ENCODE assay signal across 9 mouse cellular contexts in the genomic region with DNA sequence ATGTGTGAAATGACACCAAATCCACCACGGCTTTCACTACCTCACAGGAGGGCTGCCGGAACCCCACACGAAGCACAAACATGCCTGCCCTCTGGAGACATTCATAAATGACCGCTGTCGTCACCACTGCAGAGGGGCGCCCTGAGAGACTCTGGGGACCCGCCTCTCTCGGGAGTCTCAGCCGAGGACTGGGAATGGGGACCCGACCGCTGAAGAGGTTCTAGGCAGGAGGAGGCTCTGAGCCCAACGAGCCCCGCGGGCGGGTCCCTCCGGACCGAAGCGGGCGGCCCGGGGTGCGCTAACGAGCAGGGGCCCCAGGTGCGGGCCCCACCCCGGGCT. TPM values are rescaled to one million over a fixed set of nuclear protein-coding genes. Genes with fewer than 3 reads are reported as not detected.
DNase-seq lines count a peak whose midpoint lies in the region; ATAC-seq and TF ChIP-seq lines count a peak whose summit lies in the region.
"Had no signal": no experiment of that assay in that cellular context is flagged by ENCODE, and none has a peak within 500 bp of the region (broad histone marks: within the 10 kb centered on the region; RNA-seq: fewer than 3 reads in every experiment).

No protein-coding gene starts in this region.

- H3K27me3 ChIP-seq in embryonic facial prominence, embryonic 12.5 days: peaks cover 21% of the 10 kb centered on the region
- H3K27me3 ChIP-seq in intestine, postnatal 0 days (replicated peaks; ENCODE audit: control insufficient read depth, insufficient read depth, low read length): no peaks in the 10 kb centered on the region
- H3K27me3 ChIP-seq in neural tube, embryonic 12.5 days (replicated peaks): peaks cover 51% of the 10 kb centered on the region

- 0 out of 2 replicates have a peak, but pooled peaks have one; percentile 7 for ATAC-seq in embryonic facial prominence, embryonic 12.5 days (ENCODE audit: insufficient number of reproducible peaks, insufficient read depth, low FRiP score, low TSS enrichment)
- no peak for ATAC-seq in intestine, postnatal 0 days
- peak; percentile 42 for ATAC-seq in neural tube, embryonic 12.5 days (ENCODE audit: low FRiP score, low read depth)
- ATAC-seq in activated CD4-positive, CD25-positive, alpha-beta regulatory T cell, adult 4 months: no peak
- no peak for ATAC-seq in granulocyte monocyte progenitor cell, adult 5-6 weeks (replicated peaks; ENCODE audit: poor library complexity, severe bottlenecking)

- no peak for DNase-seq in gastrocnemius, adult 2 months
- no peak for DNase-seq in gastrocnemius, postnatal 25 days
- DNase-seq in 416B (ENCODE audit: low read depth): peak; percentile 49

- WGBS in embryonic facial prominence, embryonic 12.5 days: under 1% methylated on average over 24 of the region's 24 CpGs
- under 1% methylated on average over 22 of the region's 24 CpGs for WGBS in intestine, postnatal 0 days
- 2% methylated on average over 24 of the region's 24 CpGs for WGBS in neural tube, embryonic 12.5 days

- H3K4me3 ChIP-seq in gastrocnemius, adult 2 months: peak overlapping the region; percentile 86
- H3K4me3 ChIP-seq in embryonic facial prominence, embryonic 12.5 days: peak overlapping the region; percentile 48
- peak overlapping the region; percentile 62 for H3K4me3 ChIP-seq in intestine, postnatal 0 days (ENCODE audit: low read depth, low read length)
- peak overlapping the region; percentile 56 for H3K4me3 ChIP-seq in neural tube, embryonic 12.5 days

- H3K36me3 ChIP-seq in embryonic facial prominence, embryonic 12.5 days: no peaks in the 10 kb centered on the region
- no peaks in the 10 kb centered on the region for H3K36me3 ChIP-seq in intestine, postnatal 0 days (ENCODE audit: control insufficient read depth, insufficient read depth)
- no peaks in the 10 kb centered on the region for H3K36me3 ChIP-seq in neural tube, embryonic 12.5 days

- peak overlapping the region; percentile 46 for H3K9ac ChIP-seq in embryonic facial prominence, embryonic 12.5 days
- peak overlapping the region; percentile 55 for H3K9ac ChIP-seq in intestine, postnatal 0 days (ENCODE audit: low read depth, low read length)
- H3K9ac ChIP-seq in neural tube, embryonic 12.5 days: peak overlapping the region; percentile 81

- intact Hi-C loops in gastrocnemius, adult 2 months (cut with DNase I): no loop called here

- peaks cover 49% of the 10 kb centered on the region for H3K4me1 ChIP-seq in embryonic facial prominence, embryonic 12.5 days
- peaks cover 4% of the 10 kb centered on the region; the same call in 1 of the 2 replicates for H3K4me1 ChIP-seq in intestine, postnatal 0 days (replicated peaks; ENCODE audit: control insufficient read depth, insufficient read depth, low read length)
- peaks cover 50% of the 10 kb centered on the region for H3K4me1 ChIP-seq in neural tube, embryonic 12.5 days

- H3K9me3 ChIP-seq in embryonic facial prominence, embryonic 12.5 days: no peaks in the 10 kb centered on the region
- no peaks in the 10 kb centered on the region for H3K9me3 ChIP-seq in intestine, postnatal 0 days (ENCODE audit: control insufficient read depth)
- no peaks in the 10 kb centered on the region for H3K9me3 ChIP-seq in neural tube, embryonic 12.5 days

- TF ChIP-seq CTCF in gastrocnemius, adult 2 months (IDR thresholded peaks at IDR 0.05): no peak
- no peak for TF ChIP-seq CTCF in intestine, postnatal 0 days (IDR thresholded peaks at IDR 0.05; ENCODE audit: low read depth)

- peak overlapping the region; percentile 73 for H3K27ac ChIP-seq in gastrocnemius, adult 2 months
- peak overlapping the region; percentile 52; the same call in 1 of the 2 replicates for H3K27ac ChIP-seq in embryonic facial prominence, embryonic 12.5 days
- 0 out of 2 replicates have a peak overlapping the region, but pooled peaks have one; percentile 28 for H3K27ac ChIP-seq in intestine, postnatal 0 days (ENCODE audit: low read depth, low read length)
- H3K27ac ChIP-seq in neural tube, embryonic 12.5 days: peak overlapping the region; percentile 87

- peak overlapping the region; percentile 99 for H3K4me2 ChIP-seq in embryonic facial prominence, embryonic 12.5 days (replicated peaks)
- peak overlapping the region; percentile 94 for H3K4me2 ChIP-seq in intestine, postnatal 0 days (replicated peaks; ENCODE audit: low read depth)
- H3K4me2 ChIP-seq in neural tube, embryonic 12.5 days (replicated peaks): peak overlapping the region; percentile 99

RNA-seq across cellular contexts. Expression of a gene that starts 0.4 kb away (rescaled TPM):
- total RNA-seq in gastrocnemius, adult 2 months (2021): not detected
- total RNA-seq in gastrocnemius, postnatal 25 days (2021): not detected
- not detected in 2 replicates for polyA plus RNA-seq in embryonic facial prominence, embryonic 12.5 days (2016; fragmentation: Nextera tagmentation; extraction: Ambion mirVana)
- not detected in 2 replicates for polyA plus RNA-seq in intestine, postnatal 0 days (2015; fragmentation: Nextera tagmentation; extraction: Ambion mirVana)
- polyA plus RNA-seq in neural tube, embryonic 12.5 days (2016; fragmentation: Nextera tagmentation; extraction: Ambion mirVana): not detected in 2 replicates
- not detected for polyA plus RNA-seq in activated CD4-positive, CD25-positive, alpha-beta regulatory T cell, adult 4 months (2017; shearing (Covaris generic))
- not detected in 2 replicates for total RNA-seq in granulocyte monocyte progenitor cell, adult 5-6 weeks (2014; fragmentation: Nextera tagmentation)
- total RNA-seq in granulocyte monocyte progenitor cell, adult 5-6 weeks (2017): not detected in 2 replicates
- total RNA-seq: heart, postnatal 10 days had no signal

RNA-seq across cellular contexts. Expression of a gene that starts 37.6 kb away (rescaled TPM):
- total RNA-seq in gastrocnemius, adult 2 months (2021): 1 to 10 TPM; 1.0 to 1.2 TPM
- total RNA-seq in gastrocnemius, postnatal 25 days (2021): 1 to 10 TPM; 1.4 to 1.6 TPM
- polyA plus RNA-seq in embryonic facial prominence, embryonic 12.5 days (2016; fragmentation: Nextera tagmentation; extraction: Ambion mirVana): 19.4 and 22.3 TPM in 2 replicates
- polyA plus RNA-seq in intestine, postnatal 0 days (2015; fragmentation: Nextera tagmentation; extraction: Ambion mirVana): 21.9 and 25.2 TPM in 2 replicates
- 36.3 and 39.9 TPM in 2 replicates for polyA plus RNA-seq in neural tube, embryonic 12.5 days (2016; fragmentation: Nextera tagmentation; extraction: Ambion mirVana)
- 1 to 10 TPM; 2.7 to 3.5 TPM for polyA plus RNA-seq in activated CD4-positive, CD25-positive, alpha-beta regulatory T cell, adult 4 months (2017; shearing (Covaris generic))
- total RNA-seq in granulocyte monocyte progenitor cell, adult 5-6 weeks (2014; fragmentation: Nextera tagmentation): 4.7 and 7.4 TPM in 2 replicates
- total RNA-seq in granulocyte monocyte progenitor cell, adult 5-6 weeks (2017): 0.72 and 0.86 TPM in 2 replicates

Comparison
In these comparisons a context has a peak if more than half of its experiments do, and no peak if none do; other contexts are left out.
1. H3K27ac ChIP-seq: peak in every context shown above with its lines; median percentile 87 in neural tube, embryonic 12.5 days; 73 in gastrocnemius, adult 2 months; 52 in embryonic facial prominence, embryonic 12.5 days; 28 in intestine, postnatal 0 days.
2. ATAC-seq: peak in embryonic facial prominence, embryonic 12.5 days (single experiment) and neural tube, embryonic 12.5 days (single experiment); none in intestine, postnatal 0 days (single experiment), activated CD4-positive, CD25-positive, alpha-beta regulatory T cell, adult 4 months (single experiment) and granulocyte monocyte progenitor cell, adult 5-6 weeks (single experiment).
3. Peak in every context shown above with its lines, with median percentiles within 50 percentile points of each other: H3K4me3 ChIP-seq, H3K4me2 ChIP-seq and H3K9ac ChIP-seq.